Mouse (Mus musculus) kidney, adult 2 months (tissue): ENCODE data around the gene Id3. TPM values are rescaled to one million over a fixed set of nuclear protein-coding genes. Genes with fewer than 3 reads are reported as not detected.

ENCODE experiments used
- DNase-seq: peaks from one replicate; pipeline ENCODE4 v3.0.0; 2021
- H3K27ac ChIP-seq: fragments of 200-500 bp; 2 replicates; pipeline ENCODE4 v1.5.1; 2012; ENCODE audit warnings: low read depth, low read length, control low read depth, inconsistent platforms; ENCODE audit not compliant: insufficient read depth
- H3K27me3 ChIP-seq: fragments of 200-500 bp; replicated peaks from 2 replicates; pipeline ENCODE4 v1.6.1; 2012; ENCODE audit warnings: mild to moderate bottlenecking, moderate library complexity, low read length, inconsistent platforms; ENCODE audit not compliant: control insufficient read depth, insufficient read depth
- H3K36me3 ChIP-seq: fragments of 200-500 bp; 2 replicates; pipeline ENCODE4 v1.6.1; 2012; ENCODE audit warnings: mild to moderate bottlenecking, moderate library complexity, low read length, inconsistent platforms; ENCODE audit not compliant: control insufficient read depth, insufficient read depth
- H3K4me1 ChIP-seq: fragments of 200-500 bp; 2 replicates; pipeline ENCODE4 v1.6.1; 2011; ENCODE audit warnings: low read length; ENCODE audit not compliant: control insufficient read depth, insufficient read depth
- H3K4me3 ChIP-seq: fragments of 200-500 bp; 2 replicates; pipeline ENCODE4 v1.5.1; 2011; ENCODE audit warnings: mild to moderate bottlenecking, low read depth, low read length, control low read depth; ENCODE audit not compliant: insufficient read depth
- CTCF ChIP-seq: fragments of 200-500 bp; conservative IDR thresholded peaks from 2 replicates; pipeline ENCODE4 v1.5.1; 2011; ENCODE audit warnings: low read depth, mild to moderate bottlenecking, control low read depth, low read length, moderate library complexity, mixed read lengths; ENCODE audit not compliant: insufficient read depth, insufficient read length
- POLR2A ChIP-seq: fragments of 200-500 bp; IDR thresholded peaks from one replicate; pipeline ENCODE4 v1.6.1; 2011; ENCODE audit warnings: low read depth, low read length, control low read depth
- WGBS: fragments of 180-500 bp; shearing (Covaris S2); methylation state at CpG from one replicate; pipeline ENCODE4 v1.1.7; 2018; 5-methylcytosine and 5-hydroxymethylcytosine counted together
- polyA plus RNA-seq: library from polyadenylated mRNA; depleted of rRNA; stranded (reverse); fragments of >200 nt; gene quantifications from 2 replicates; pipeline ENCODE4 v1.2.3, GENCODE M21; 2012

The Id3 gene
- polyA plus RNA-seq, 1 experiment: 259 TPM

DNA sequence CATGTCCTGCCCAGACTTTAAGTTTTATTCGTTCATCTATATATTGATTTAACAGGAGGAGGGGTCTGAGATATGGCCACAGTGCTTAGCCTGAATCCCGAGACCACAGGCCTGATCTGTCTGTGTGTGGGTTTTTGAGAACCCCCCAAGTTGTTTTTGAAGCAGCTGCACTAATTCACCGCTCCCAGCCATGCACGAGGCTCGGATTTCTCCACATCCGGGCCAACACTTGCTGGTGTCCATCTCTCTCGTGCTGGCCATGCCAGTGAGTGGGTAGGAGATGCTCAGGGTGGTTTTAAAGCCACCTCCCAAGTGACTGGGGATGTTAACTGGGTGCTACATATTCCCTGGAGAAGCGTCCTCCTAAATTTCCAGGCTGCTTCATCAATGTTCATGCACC lies 21.7 kb downstream of the Id3 start:
- Histone ChIP-seq H3K27ac (no peak overlapping the region), H3K27me3 (no peaks in the 10 kb centered on the region), H3K4me1 (peaks cover 2% of the 10 kb centered on the region; the same call in 1 of the 2 replicates), H3K36me3 (no peaks in the 10 kb centered on the region), H3K4me3 (no peak overlapping the region)
- TF ChIP-seq POLR2A (no peak), CTCF (no peak)
- 81% methylated on average over 8 of the region's 8 CpGs for WGBS
- no peak for DNase-seq

DNA sequence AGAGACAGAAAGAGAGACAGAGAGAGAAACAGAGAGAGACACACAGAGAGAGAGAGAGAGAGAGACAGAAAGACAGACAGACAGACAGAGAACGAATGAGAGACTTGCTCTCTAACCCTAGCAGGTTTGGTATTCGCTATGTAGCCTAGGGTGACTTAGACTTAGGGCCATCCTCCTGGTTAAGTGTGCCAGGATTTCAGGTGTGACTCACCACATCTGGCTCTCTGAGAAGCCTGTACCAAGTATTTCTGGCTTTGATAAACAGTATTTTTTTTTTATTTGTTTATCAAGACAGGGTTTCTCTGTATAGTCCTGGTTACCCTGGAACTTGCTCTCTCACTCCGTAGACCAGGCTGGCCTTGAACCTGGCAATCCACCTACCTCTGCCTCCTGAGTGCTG lies 24.4 kb downstream of the Id3 start:
- Histone ChIP-seq H3K4me1 (peaks cover 5% of the 10 kb centered on the region; the same call in 1 of the 2 replicates), H3K36me3 (no peaks in the 10 kb centered on the region), H3K4me3 (no peak overlapping the region), H3K27ac (no peak overlapping the region), H3K27me3 (no peaks in the 10 kb centered on the region)
- no peak for TF ChIP-seq POLR2A
- no peak for TF ChIP-seq CTCF
- WGBS: 87% methylated on average over 3 of the region's 3 CpGs
- no peak for DNase-seq

DNA sequence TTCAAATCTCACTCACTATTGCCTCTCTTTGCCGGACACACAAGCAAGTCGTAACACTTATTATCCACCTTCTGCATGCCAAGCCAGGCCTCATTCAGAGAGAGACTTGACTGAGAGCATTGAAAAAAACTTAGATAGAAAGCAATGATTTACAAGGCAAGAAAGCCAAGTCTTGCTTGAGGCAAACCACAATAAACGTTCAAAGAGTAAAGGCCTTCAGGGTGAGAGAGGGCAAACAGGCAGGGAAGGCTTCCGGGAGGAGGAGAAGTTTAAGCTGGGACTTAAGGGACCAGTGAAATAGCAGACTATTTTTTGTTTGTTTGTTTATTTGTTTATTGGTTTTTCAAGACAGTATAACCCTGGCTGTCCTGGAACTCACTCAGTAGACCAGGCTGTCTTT lies 27.1 kb downstream of the Id3 start:
- DNase-seq: peak; percentile 69
- H3K36me3 ChIP-seq: no peaks in the 10 kb centered on the region
- H3K4me1 ChIP-seq: peaks cover 16% of the 10 kb centered on the region
- no peaks in the 10 kb centered on the region for H3K27me3 ChIP-seq
- no peak for TF ChIP-seq POLR2A
- no peak for TF ChIP-seq CTCF
- WGBS: 48% methylated on average over 4 of the region's 4 CpGs
- H3K27ac ChIP-seq: no peak overlapping the region
- no peak overlapping the region for H3K4me3 ChIP-seq

DNA sequence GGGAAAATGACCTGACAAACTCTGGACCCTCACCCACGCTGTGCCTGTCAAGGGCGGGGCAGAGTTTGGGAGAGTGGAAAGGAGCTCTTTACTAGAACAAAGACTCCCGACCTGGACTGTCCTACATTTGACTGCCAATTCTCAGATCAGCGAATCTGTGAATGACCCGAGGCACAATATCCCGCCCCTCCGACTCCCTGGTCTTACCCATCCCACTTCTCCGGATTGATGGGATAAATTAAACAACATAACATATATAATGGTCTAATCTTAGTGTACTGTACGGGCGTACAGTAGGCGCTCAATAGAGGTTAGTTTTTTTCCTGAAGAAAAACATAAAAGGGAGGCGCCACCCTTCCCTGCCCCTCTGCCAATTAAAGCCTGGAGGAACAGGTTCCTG lies 28.2 kb downstream of the Id3 start:
- 41% methylated on average over 12 of the region's 12 CpGs for WGBS
- DNase-seq: no peak

DNA sequence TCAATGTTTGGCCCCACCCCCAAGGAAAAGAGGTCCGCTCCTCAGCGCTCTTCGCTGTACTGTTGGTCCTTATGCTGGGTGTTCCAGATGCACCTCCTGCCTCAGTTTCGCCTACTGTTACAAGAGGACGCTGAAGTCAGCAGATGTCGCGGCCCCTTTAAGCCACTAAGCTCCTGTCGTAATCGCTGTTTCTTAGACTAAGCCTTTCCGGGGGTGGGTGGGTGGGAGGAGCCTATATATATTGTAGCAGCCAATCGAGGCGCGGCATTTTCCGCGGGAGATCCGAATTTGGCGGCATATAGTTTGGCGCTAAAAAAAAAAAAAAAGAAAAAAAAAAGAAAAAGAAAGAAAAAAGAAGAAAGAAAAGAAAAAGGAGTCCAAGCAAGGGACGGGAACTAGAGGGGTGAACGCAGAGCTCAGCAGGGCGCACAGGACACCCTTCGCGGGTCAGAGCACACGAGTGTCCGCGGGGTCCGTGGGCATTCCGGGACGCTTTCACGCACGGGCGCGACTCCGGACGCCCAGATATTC lies 28.8 kb downstream of the Id3 start, which contains the start of gene E2f2:
TSS of gene E2f2 (plus strand) at position 384 of the 531 bp plus-strand sequence.
- no peaks in the 10 kb centered on the region for H3K27me3 ChIP-seq
- under 1% methylated on average over 35 of the region's 35 CpGs for WGBS
- H3K27ac ChIP-seq: no peak within 1 kb of the TSS
- peak; percentile 76 for DNase-seq
- no peak for TF ChIP-seq POLR2A
- no peak for TF ChIP-seq CTCF
- no peaks in the 10 kb centered on the region for H3K36me3 ChIP-seq
- H3K4me1 ChIP-seq: peaks cover 16% of the 10 kb centered on the region
- peak within 1 kb of the TSS; percentile 83 for H3K4me3 ChIP-seq

More for the DNA sequence above, 28.2 kb downstream of the Id3 start:
- H3K4me1 ChIP-seq: peaks cover 16% of the 10 kb centered on the region
- no peaks in the 10 kb centered on the region for H3K27me3 ChIP-seq
- no peak overlapping the region for H3K4me3 ChIP-seq
- H3K36me3 ChIP-seq: no peaks in the 10 kb centered on the region
- no peak overlapping the region for H3K27ac ChIP-seq
- TF ChIP-seq CTCF (no peak), POLR2A (no peak)

DNA sequence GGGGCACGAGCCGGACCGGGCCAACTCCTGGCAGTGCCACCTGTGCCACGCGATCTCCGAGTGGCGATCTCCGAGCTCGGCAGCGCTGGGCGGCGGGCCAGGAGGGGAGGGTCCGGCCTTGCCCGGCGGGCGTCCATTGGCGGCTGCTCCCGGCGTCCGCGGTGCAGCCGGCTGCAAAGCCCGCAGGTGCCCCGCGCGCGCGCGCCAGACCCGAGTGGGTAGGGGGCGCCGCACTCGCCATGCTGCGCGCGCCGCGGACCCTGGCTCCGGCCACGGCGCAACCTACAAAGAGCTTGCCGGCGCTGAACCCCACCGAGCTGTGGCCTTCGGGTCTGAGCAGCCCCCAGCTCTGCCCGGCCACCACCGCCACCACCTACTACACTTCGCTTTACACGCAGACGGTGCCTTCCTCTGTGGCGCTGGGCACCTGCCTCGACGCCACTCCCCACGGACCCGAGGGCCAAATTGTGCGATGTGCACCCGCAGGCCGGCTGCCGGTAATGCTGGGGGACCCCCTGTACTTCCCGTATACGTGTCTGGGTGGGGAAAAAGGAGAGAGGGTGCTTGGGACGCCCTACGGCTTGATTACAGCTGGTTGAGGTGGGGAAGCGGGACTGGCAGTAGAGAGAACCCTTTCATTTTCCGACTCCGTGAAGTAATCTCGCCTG lies 29.4 kb downstream of the Id3 start:
- TF ChIP-seq POLR2A (no peak), CTCF (no peak)
- Histone ChIP-seq H3K4me1 (peaks cover 16% of the 10 kb centered on the region), H3K4me3 (peak overlapping the region; percentile 83), H3K27ac (no peak overlapping the region), H3K36me3 (no peaks in the 10 kb centered on the region), H3K27me3 (no peaks in the 10 kb centered on the region)
- peak; percentile 80 for DNase-seq
- WGBS: under 1% methylated on average over 67 of the region's 67 CpGs

DNA sequence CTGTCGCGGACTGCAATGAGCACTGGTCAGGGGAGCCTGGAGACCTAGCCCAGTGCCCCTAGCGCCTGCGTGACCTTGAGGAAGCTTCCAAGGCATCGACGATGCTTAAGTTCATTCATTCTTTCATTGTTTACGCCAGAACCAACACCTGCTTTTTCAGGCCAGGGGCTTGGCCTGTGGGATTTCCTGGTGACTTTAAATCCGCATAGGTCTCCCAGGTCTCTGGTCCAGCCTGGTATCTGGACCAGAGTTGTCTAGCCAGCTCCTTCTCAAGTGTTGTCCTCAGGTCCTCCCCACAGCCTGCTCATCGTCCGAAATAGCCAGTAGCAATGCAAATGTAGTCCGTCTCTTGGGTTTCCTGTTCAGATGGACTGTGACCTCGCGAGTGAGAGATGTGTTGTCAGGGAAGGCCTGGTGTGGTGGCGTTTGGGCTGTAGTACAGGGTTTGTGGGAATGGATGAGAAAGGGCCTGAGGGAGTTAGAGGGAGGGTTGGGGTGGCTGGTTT lies 30.0 kb downstream of the Id3 start:
- WGBS: 21% methylated on average over 14 of the region's 14 CpGs
- Histone ChIP-seq H3K27me3 (no peaks in the 10 kb centered on the region), H3K4me1 (peaks cover 16% of the 10 kb centered on the region), H3K27ac (no peak overlapping the region), H3K4me3 (peak overlapping the region; percentile 83), H3K36me3 (no peaks in the 10 kb centered on the region)
- no peak for DNase-seq
- TF ChIP-seq POLR2A: no peak
- TF ChIP-seq CTCF: no peak
